Mouse (Mus musculus): Measurements from ENCODE around the gene Creb3l1. TPM values are rescaled to one million over a fixed set of nuclear protein-coding genes. Genes with fewer than 3 reads are reported as not detected.

Gene Creb3l1
- total RNA-seq (2018; cell fraction: chromatin; rRNA removed) = 10 to 100 TPM in 1 of 26 experiments, 1 to 10 TPM in 2, under 1 TPM in 10, not detected in 13; 0.23 to 13.5 (median 0.44) TPM
- total RNA-seq (2018; cell fraction: cytosol; rRNA removed) = 1 to 10 TPM; 1.8 to 7.9 (median 4.0) TPM
- 1 to 10 TPM in 17 of 26 experiments, under 1 TPM in 9; 0.32 to 4.6 (median 1.4) TPM for total RNA-seq (2018; cell fraction: nucleus; rRNA removed)
- 1.7 to 7.4 TPM (median 6.5 TPM) in 3 replicates for polyA plus RNA-seq (2018)

GRCm38 (mm10) chr2:92024274-92024672 lies at the start of gene Creb3l1:
TSS of gene Creb3l1 (minus strand) at chr2:92024502.
- Histone ChIP-seq H3K36me3 (ENCODE audit: inconsistent target) (no peaks in the 10 kb centered on the region), H3K79me2 (ENCODE audit: inconsistent target) (no peaks in the 10 kb centered on the region), H3K4me3 (ENCODE audit: inconsistent target) (no peak within 1 kb of the TSS), H3K27ac (no peak within 1 kb of the TSS)
- 5% methylated on average over 26 of the region's 27 CpGs for WGBS (ENCODE audit: missing documents)

DNA sequence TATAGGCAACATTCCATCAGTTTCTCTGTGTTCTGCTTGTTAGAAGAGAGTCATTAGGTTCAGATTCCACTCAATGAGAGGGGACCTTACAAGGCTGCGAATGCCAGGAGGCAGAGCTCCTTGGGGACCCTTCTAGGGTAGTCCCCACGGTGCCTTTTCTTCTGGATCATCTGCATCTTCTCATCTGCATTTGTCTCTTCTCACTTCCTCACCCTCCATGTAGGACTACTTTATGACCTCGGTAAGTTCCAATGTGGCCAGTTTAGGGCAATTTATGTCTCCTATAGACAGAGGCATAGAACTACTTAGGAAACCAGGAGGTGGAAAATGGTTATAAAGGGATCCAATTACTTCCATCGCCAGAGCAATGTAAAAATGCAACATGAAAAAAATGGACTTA lies 46.8 kb upstream of the Creb3l1 start:
- Histone ChIP-seq H3K36me3 (ENCODE audit: inconsistent target) (no peaks in the 10 kb centered on the region), H3K79me2 (ENCODE audit: inconsistent target) (no peaks in the 10 kb centered on the region), H3K27ac (no peak overlapping the region), H3K4me3 (ENCODE audit: inconsistent target) (no peak overlapping the region)
- 85% methylated on average over 3 of the region's 4 CpGs for whole genome bisulfite sequencing (ENCODE audit: missing documents)

DNA sequence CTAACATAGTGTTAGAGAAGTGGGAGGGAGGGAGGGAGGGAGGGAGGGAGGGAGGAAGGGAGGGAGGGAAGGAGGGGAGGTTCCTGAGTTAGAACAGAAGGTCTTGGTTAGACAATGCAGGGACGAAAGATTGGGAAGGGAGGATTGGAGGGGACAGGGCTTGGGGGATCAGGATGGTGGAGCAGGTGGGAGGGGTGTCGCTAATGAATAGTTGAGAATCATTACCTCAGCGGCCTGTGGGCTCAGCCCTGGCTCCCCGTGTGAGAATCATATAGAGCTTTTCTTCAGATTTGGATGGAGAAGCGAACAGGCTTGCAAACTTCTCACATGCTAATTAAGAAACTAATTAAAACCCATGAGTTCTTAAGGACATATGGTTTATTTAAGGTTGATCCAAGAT lies 45.3 kb upstream of the Creb3l1 start:
- Histone ChIP-seq H3K27ac (no peak overlapping the region), H3K36me3 (ENCODE audit: inconsistent target) (no peaks in the 10 kb centered on the region), H3K4me3 (ENCODE audit: inconsistent target) (no peak overlapping the region), H3K79me2 (ENCODE audit: inconsistent target) (no peaks in the 10 kb centered on the region)
- WGBS (ENCODE audit: missing documents) = 80% methylated on average over 5 of the region's 5 CpGs

GRCm38 (mm10) chr2:92067600-92067999 lies 43.3 kb upstream of the Creb3l1 start:
- Histone ChIP-seq H3K27ac (no peak overlapping the region), H3K36me3 (ENCODE audit: inconsistent target) (no peaks in the 10 kb centered on the region), H3K79me2 (ENCODE audit: inconsistent target) (no peaks in the 10 kb centered on the region), H3K4me3 (ENCODE audit: inconsistent target) (no peak overlapping the region)
- WGBS (ENCODE audit: missing documents) = 86% methylated on average over 3 of the region's 3 CpGs

DNA sequence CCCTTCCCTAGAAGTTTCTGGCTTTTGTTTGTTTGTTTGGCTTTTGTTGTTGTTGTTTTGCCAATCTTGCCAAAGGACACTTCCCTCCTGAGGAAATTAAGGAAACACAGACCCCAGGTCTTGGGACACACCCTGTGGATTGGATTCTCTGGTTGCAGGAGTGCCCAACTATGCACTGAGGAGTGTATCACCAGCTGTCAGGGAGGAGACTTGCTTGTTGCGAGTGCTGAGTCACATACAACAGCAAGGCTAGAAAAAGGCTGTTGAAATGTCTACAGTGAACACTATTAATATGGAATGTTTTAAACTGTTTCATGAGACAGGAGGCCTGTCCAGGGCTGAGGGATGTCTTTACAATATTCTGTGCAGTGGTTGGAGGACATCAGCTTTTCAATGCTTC lies 42.6 kb upstream of the Creb3l1 start:
- 80% methylated on average over 1 of the region's 1 CpGs for WGBS (ENCODE audit: missing documents)

GRCm38 (mm10) chr2:92065938-92066337 lies 41.6 kb upstream of the Creb3l1 start:
- Histone ChIP-seq H3K27ac (no peak overlapping the region), H3K79me2 (ENCODE audit: inconsistent target) (no peaks in the 10 kb centered on the region), H3K4me3 (ENCODE audit: inconsistent target) (no peak overlapping the region), H3K36me3 (ENCODE audit: inconsistent target) (no peaks in the 10 kb centered on the region)
- 90% methylated on average over 6 of the region's 6 CpGs for WGBS (ENCODE audit: missing documents)

More for the DNA sequence above, 42.6 kb upstream of the Creb3l1 start:
- no peak overlapping the region for H3K4me3 ChIP-seq (ENCODE audit: inconsistent target)
- no peaks in the 10 kb centered on the region for H3K36me3 ChIP-seq (ENCODE audit: inconsistent target)
- no peaks in the 10 kb centered on the region for H3K79me2 ChIP-seq (ENCODE audit: inconsistent target)
- no peak overlapping the region for H3K27ac ChIP-seq

GRCm38 (mm10) chr2:92065269-92065888 lies 41.1 kb upstream of the Creb3l1 start:
- H3K36me3 ChIP-seq (ENCODE audit: inconsistent target) = no peaks in the 10 kb centered on the region
- WGBS (ENCODE audit: missing documents) = 21% methylated on average over 8 of the region's 8 CpGs
- no peak overlapping the region for H3K4me3 ChIP-seq (ENCODE audit: inconsistent target)
- H3K27ac ChIP-seq = 0 out of 2 replicates have a peak overlapping the region, but pooled peaks have one; percentile 13
- no peaks in the 10 kb centered on the region for H3K79me2 ChIP-seq (ENCODE audit: inconsistent target)

GRCm38 (mm10) chr2:92063106-92063505 lies 38.8 kb upstream of the Creb3l1 start:
- Histone ChIP-seq H3K4me3 (ENCODE audit: inconsistent target) (no peak overlapping the region), H3K79me2 (ENCODE audit: inconsistent target) (no peaks in the 10 kb centered on the region), H3K36me3 (ENCODE audit: inconsistent target) (no peaks in the 10 kb centered on the region), H3K27ac (no peak overlapping the region)
- WGBS (ENCODE audit: missing documents) = 87% methylated on average over 5 of the region's 5 CpGs

DNA sequence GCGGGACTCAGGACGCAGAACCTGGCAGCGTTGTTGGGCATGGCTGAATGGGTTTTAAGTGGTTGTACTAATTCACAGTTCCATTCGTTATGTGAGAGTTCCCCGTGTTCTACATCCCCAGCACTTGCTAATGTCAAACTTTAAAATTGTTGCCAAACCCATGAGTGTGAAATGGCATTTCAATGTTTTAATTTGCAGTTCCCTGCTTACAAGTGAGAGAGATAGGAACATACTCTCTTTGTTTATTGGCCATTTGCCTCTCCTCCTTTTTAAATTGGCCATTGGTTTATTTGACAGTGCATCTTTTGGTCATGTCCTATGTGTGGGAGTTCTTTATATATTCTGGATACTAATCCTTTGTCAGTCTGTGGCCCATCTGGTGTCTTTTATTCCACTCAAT lies 37.0 kb upstream of the Creb3l1 start:
- no peaks in the 10 kb centered on the region for H3K36me3 ChIP-seq (ENCODE audit: inconsistent target)
- H3K79me2 ChIP-seq (ENCODE audit: inconsistent target) = no peaks in the 10 kb centered on the region
- H3K27ac ChIP-seq = no peak overlapping the region
- H3K4me3 ChIP-seq (ENCODE audit: inconsistent target) = no peak overlapping the region
- WGBS (ENCODE audit: missing documents) = 96% methylated on average over 5 of the region's 5 CpGs

- WGBS (ENCODE audit: missing documents) = 35% methylated on average over 6 of the region's 6 CpGs
- no peaks in the 10 kb centered on the region for H3K36me3 ChIP-seq (ENCODE audit: inconsistent target)
- H3K4me3 ChIP-seq (ENCODE audit: inconsistent target) = no peak overlapping the region
These were observed 36.0 kb upstream of the Creb3l1 start for GRCm38 (mm10) chr2:92060291-92060690.

DNA sequence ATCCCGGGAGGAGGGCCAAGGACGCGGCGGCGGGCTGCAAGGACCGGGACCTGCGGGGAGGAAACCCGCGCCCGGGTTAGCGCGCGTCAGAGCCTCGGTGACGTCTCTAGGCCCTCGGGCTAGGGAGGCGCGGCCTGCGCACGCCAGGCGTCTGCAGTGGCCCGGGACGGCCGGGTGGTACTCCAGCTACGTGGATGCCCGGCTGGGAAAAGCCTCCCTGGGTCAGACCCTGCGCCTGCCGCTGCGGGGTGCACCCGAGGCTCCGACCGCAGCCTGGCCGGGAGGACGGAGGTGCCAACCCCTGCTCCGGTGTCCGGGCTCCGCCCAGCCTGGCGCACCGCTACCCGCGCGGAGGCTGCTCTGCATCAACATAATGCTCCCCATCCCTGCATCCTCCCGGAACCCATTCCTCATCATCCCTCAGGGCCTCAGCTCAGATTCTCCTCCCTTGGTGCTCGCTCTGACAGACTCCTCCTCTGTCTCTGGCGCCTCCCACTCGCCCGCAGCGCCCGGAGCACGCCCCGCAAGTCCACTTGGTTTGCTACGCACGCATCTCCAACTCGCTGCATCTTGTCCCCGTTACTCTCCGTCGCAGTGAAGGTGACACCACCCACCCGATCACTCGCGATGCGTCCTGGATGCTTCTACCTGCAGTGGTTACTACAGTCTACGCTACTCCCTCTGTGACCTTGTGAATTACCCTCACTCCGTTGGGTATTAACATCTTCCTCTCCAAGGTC lies 35.3 kb upstream of the Creb3l1 start:
- H3K79me2 ChIP-seq (ENCODE audit: inconsistent target) = no peaks in the 10 kb centered on the region
- H3K27ac ChIP-seq = no peak overlapping the region
- 1% methylated on average over 61 of the region's 63 CpGs for WGBS (ENCODE audit: missing documents)
- peak overlapping the region; percentile 40; the same call in 1 of the 2 replicates for H3K4me3 ChIP-seq (ENCODE audit: inconsistent target)
- no peaks in the 10 kb centered on the region for H3K36me3 ChIP-seq (ENCODE audit: inconsistent target)

More at GRCm38 (mm10) chr2:92060291-92060690, 36.0 kb upstream of the Creb3l1 start:
- H3K79me2 ChIP-seq (ENCODE audit: inconsistent target) = no peaks in the 10 kb centered on the region
- no peak overlapping the region for H3K27ac ChIP-seq

DNA sequence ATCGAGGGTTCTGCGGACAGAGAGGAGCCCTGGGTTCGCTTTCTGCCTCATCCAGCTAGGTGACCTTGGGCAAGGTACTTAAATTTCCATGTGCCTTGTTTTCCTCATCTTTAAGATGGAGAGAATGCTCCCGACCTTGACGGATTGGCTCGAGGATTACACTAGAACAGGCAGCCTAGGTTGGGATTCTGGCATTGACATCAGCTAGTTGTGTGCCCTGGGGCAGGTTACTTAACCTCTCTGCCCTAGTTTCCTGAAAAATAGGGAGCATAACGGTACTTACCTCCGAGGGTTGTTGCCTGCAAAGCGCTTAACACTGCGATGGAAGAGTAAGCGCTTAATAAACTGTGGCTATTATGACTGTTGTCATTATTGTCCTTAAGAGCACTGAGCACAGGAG lies 34.6 kb upstream of the Creb3l1 start:
- H3K36me3 ChIP-seq (ENCODE audit: inconsistent target) = no peaks in the 10 kb centered on the region
- WGBS (ENCODE audit: missing documents) = 3% methylated on average over 11 of the region's 11 CpGs
- no peak overlapping the region for H3K27ac ChIP-seq
- H3K4me3 ChIP-seq (ENCODE audit: inconsistent target) = peak overlapping the region; percentile 40
- no peaks in the 10 kb centered on the region for H3K79me2 ChIP-seq (ENCODE audit: inconsistent target)

- no peaks in the 10 kb centered on the region for H3K79me2 ChIP-seq (ENCODE audit: inconsistent target)
- H3K4me3 ChIP-seq (ENCODE audit: inconsistent target) = peak overlapping the region; percentile 40
- 1% methylated on average over 29 of the region's 29 CpGs for WGBS (ENCODE audit: missing documents)
- H3K36me3 ChIP-seq (ENCODE audit: inconsistent target) = no peaks in the 10 kb centered on the region
- H3K27ac ChIP-seq = no peak overlapping the region
These were observed 34.2 kb upstream of the Creb3l1 start for GRCm38 (mm10) chr2:92058469-92058868.

GRCm38 (mm10) chr2:92056760-92057159 lies 32.5 kb upstream of the Creb3l1 start:
- Histone ChIP-seq H3K27ac (no peak overlapping the region), H3K79me2 (ENCODE audit: inconsistent target) (no peaks in the 10 kb centered on the region), H3K36me3 (ENCODE audit: inconsistent target) (no peaks in the 10 kb centered on the region), H3K4me3 (ENCODE audit: inconsistent target) (no peak overlapping the region)
- WGBS (ENCODE audit: missing documents) = 92% methylated on average over 13 of the region's 13 CpGs

DNA sequence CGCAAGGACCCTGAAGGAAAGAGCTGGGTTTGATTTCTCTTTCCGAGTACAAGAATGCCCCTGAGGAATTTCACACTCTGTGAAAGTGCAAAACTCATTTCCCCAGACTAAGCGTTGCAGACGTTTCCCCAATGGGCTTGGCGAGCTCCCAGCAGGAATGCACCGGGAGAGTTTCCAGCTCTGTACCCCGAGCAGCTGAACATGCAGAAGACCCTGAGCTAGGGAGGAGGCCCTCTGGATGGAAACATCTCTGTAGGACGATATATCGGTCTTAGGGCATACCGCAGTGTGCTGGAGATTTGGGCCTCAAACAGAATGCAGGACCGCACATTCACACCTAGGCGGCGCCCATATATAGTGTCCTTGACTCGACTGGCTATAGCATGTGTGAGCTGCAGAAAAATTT lies 31.5 kb upstream of the Creb3l1 start:
- no peaks in the 10 kb centered on the region for H3K79me2 ChIP-seq (ENCODE audit: inconsistent target)
- H3K36me3 ChIP-seq (ENCODE audit: inconsistent target) = no peaks in the 10 kb centered on the region
- peak overlapping the region; percentile 14; the same call in 1 of the 2 replicates for H3K4me3 ChIP-seq (ENCODE audit: inconsistent target)
- 10% methylated on average over 14 of the region's 14 CpGs for WGBS (ENCODE audit: missing documents)
- H3K27ac ChIP-seq = peak overlapping the region; percentile 78

Measured in macrophage (primary cell).